Mouse (Mus musculus): Measurements from ENCODE around the gene Ccdc115.
A peak's percentile ranks its signal among the peaks of the same experiment; 100 is the strongest.
"Not testable (repeated sequence)": the region's sequence is repeated elsewhere in the genome, so short reads cannot be mapped to it uniquely, and the experiment has no call there.

The Ccdc115 gene

GRCm38 (mm10) chr1:34438381-34439051 lies 956 bp downstream of the Ccdc115 start:
- no peak for DNase-seq (ENCODE audit: low spot score)

GRCm38 (mm10) chr1:34437366-34437765 lies 2.1 kb downstream of the Ccdc115 start:
- not testable (repeated sequence) for DNase-seq (ENCODE audit: low spot score)

DNA sequence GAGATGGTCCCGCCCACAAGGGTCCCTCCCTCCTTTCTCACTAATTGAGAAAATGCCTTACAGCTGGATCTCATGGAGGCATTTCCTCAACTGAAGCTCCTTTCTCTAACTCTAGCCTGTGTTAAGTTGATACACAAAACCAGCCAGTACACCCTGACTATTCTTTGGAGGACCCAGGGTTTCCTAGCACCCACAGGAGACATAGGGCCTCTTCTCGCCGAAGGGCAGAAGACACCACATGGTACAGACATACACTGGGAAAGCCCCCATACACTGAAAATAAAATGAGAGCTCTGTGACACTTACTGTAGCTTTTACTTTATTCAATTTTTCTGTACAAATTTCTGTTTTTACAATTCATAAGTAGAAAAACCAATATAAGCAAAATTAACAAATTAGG lies 3.1 kb downstream of the Ccdc115 start:
- no peak for DNase-seq (ENCODE audit: low spot score)

DNA sequence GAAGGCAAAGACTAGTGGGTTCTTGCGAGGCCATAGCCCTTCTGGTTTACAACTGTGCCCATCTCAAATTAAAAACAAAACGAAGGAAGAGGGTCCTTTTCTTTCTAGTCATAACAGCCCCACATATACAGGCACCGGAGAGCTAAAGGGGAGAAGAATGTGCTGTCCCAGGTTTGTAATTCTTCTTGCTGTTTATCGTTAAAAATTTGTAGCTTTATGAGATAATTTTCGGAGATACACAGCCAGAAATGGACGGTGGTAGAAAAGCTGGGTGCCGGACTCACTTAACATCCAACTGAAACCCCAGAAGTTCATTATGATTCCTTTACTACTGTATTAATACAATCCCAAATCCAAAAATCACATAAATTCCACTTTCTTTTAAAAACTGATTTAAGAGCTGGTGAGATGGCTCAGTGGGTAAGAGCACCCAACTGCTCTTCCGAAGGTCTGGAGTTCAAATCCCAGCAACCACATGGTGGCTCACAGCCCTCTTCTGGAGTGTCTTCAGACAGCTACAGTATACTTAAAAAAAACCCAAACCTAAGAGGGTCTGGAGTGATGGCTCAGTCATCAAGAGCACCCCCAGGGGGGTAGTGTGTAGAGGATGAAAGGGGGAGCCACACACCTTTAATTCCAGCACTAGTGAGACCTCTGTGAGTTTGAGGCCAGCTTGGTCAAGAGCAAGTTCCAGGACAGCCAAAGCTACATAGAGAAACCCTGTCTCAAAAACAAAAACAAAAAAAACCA lies 3.9 kb downstream of the Ccdc115 start:
- DNase-seq (ENCODE audit: low spot score), result no peak

GRCm38 (mm10) chr1:34434660-34435160 lies 4.8 kb downstream of the Ccdc115 start:
- DNase-seq (ENCODE audit: low spot score), result peak; percentile 88

DNA sequence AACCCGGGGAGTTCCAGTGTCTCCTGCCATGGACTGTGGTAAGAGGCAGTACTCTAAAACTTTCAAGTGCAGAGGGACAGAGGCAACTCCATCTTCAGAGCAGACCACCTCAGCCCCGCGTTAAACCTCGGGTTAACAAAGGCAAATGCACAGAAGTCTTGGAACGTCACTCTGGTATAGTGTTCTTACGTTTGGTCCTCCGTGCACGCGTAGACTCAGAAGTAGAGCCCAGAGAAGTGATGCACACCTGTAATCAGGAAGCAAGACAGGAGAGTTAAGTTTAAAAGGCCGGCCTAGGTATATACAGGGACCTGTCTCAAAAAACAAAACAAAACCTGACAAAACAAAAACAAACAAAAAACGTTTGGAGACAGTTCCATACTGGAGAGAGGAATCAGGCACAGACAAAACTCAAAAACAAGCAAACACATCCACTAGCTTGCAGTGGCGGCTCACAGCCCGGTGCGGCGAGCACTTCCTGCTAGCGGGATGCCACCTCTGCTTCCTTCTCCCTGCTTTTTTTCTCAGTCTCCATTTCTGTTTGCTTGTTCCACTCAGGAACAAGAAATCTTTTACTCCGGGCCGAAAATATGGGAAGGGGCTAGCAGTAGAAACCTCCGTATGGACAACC lies 5.5 kb downstream of the Ccdc115 start:
- DNase-seq (ENCODE audit: low spot score), result no peak

DNA sequence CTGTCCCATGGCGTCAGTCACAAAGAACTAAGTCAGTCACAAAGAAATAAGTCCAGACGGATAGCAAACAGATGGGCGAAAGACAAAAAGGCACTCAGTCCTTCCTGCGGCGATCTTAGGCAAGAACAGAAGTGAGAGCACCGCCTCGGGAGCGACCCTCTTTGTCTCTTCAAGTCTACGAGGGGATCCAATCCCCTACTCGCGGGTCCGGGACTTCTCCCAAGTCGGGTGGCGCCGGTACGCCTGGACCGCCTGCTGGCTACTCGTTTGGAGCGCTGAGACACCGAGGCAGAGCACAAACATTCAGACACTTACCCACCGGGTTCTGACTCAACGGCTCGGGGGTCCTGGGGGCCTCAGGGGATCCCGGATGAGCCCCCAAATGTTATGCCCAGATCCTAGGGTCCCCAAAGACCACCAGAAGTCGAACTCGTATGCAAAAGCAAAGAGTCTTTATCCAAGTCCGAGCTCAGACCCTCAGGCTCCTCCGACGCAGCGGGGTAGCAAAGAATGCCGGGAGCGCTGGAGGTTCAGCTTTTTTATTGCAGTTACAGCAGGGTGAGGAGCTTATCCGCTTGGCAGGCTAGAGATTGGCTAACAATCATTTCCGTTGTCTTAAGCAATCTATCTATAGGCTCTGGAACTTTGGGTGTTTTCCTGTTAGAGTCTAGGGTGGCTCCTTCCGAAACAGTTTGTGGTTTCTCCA lies 6.5 kb downstream of the Ccdc115 start:
- DNase-seq (ENCODE audit: low spot score), result peak; percentile 52

- peak; percentile 78 for DNase-seq (ENCODE audit: low spot score)
Observed at GRCm38 (mm10) chr1:34432411-34432775, 7.1 kb downstream of the Ccdc115 start.

- no peak for DNase-seq (ENCODE audit: low spot score)
Observed at GRCm38 (mm10) chr1:34431431-34431830, 8.0 kb downstream of the Ccdc115 start.

DNA sequence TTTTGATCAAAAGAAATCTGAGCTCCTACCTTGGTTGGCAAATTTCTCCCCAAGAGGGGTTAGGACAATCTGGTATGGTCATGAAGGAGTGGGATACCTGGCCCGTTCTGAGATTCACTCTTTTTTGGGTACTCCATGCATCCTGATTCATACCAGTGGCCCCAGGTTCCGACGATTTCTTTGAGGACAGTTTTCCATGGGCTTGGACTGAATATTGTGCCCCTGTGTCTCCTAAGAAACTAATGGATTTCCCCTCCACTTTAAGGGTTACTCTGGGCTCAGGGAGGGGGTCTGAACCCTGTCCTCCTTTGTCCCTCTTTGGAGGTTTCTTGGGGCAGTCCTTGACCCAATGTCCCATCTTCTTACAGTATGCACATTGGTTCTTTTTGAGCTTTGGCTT lies 8.5 kb downstream of the Ccdc115 start:
- no peak for DNase-seq (ENCODE audit: low spot score)

DNA sequence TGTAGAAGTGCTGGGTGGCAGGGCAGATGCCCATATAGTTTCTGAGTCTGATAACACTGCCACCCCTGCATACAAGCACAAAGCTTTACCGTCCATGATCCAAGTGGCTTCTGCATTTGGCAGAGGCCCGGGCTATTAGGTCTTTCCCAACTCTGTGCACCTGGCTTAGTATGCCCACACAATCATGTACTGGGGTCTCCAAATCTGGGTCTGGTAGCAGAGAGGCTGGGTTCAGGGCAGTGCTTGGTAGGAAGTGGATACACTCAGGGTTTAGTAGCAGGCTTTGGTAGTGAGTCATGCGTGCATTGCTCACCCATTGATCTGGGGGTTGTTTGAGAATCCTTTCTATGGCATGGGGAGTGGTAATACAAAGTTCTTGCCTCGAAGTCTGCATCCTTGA lies 10.2 kb downstream of the Ccdc115 start:
- no peak for DNase-seq (ENCODE audit: low spot score)

DNA sequence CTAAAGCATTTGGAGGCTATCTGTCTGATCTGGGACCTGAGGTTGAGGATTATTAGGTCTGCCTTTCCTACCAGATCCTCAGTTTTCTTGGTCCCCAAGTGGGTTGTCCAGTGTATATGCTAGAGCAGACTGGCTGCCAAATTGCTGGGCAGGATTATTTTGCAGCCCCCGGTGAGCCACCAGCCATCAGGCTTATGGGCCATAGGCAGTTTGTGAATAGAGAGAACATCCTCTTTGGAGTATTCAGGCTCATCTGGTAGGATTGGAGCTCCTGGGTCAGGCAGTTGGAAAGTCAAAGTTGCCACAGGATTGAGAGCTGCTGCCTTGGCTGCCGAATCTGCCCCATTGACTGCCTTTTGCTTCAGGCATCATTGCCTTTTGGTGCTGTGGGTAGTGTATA lies 11.0 kb downstream of the Ccdc115 start:
- DNase-seq (ENCODE audit: low spot score), result no peak

GRCm38 (mm10) chr1:34399182-34399953 lies 40.1 kb downstream of the Ccdc115 start:
- DNase-seq (ENCODE audit: low spot score), result no peak

GRCm38 (mm10) chr1:34396321-34396720 lies 43.2 kb downstream of the Ccdc115 start:
- no peak for DNase-seq (ENCODE audit: low spot score)

DNA sequence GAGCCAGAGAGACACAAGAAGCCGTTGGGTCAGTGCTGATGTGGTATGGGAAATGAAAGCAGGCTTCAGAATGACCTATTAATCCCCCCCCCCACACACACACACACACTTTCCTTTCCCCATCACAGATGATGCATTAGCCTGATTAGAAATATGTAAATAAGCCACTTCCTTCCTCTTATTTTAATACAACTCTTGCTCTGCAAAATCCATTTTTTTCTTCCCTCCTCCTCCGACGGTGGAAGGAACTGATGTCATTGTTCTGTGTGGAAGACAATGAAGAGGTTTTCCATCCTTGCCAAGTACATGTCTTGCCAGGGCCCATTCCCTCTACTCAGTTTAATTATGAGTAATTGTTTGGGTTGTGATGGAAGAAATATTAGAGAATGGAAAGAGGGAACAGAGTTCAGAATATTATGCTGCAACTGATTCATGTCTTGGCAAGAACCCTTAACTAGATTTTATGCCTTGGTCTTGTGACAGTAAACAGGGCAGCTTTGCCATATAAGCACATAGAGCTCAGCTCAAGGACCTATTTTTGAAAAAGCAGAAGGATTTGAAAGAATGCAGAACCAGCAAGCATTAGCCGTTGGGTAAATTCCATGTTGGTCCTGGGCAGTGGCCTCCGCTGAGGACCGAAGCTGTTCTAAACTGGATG lies 50.1 kb downstream of the Ccdc115 start:
- no peak for DNase-seq (ENCODE audit: low spot score)

DNA sequence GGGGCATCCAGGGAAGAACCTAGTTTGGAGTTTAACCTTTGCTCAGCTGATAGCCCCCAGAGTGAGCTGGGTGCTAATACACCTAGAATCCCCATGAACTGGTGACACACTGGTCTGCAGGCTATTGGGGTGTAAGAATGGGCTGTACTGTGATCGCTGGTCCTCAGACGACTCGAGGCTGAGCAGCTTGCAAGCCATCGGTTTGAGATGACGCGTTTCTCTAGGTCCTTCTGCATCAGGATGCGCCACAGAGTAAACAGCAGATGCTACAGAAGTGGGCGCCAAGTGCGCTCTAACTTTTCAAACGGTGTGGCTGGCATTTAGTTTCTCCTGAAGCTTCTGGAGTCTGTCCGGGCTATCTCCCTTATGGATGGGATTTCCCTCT lies 50.6 kb downstream of the Ccdc115 start:
- no peak for DNase-seq (ENCODE audit: low spot score)

- DNase-seq (ENCODE audit: low spot score), result no peak
Observed at GRCm38 (mm10) chr1:34387346-34388327, 51.8 kb downstream of the Ccdc115 start.
